Mouse (Mus musculus) left cerebral cortex, adult 11 months (tissue): Measurements from ENCODE around the gene Pakap.

ENCODE experiments used
- DNase-seq: peaks from one replicate; pipeline ENCODE4 v3.0.0; 2022; ENCODE audit warnings: low spot score

The Pakap gene

DNA sequence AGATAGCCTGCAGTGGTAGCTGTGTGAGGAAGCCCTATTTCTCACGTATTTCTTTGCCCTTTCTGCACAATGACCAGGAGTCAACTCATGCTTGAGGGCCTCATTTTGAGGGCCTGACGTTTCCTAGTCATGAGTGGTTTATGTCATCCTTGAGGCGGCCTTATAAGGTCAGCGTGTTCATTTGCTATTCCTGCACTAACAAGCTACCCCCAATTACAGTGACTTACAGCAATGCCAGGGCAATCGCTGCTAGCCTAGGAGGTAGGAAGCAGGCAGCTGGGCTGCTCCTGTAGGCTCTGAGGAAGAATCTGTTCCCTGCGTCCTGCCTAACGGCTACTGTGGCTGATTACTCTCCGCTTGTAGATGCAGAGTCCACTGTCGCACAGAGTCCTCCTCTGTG, 269.1 kb downstream of the Pakap start:
- no peak for DNase-seq

- no peak for DNase-seq
These were observed 271.4 kb downstream of the Pakap start for GRCm38 (mm10) chr4:57839343-57839742.

DNA sequence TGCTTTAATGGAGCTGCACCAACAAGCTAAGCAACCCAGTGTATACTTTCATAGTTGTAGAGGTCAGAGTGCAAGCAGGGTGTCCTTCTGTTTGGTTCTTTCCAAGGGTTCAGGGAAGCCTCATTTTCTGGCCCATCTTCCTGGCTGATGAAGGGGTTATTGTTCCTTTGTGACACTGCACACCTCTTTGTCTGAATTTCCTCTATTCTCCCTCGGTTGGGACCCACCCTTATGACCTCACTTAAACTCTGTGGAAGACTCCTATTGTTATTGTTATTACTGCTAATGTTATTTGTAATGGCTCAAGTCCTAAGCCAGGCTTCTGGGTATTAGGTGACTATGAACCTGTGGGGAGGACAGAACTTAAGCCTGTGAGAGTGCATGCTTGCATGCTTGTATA, 273.9 kb downstream of the Pakap start:
- no peak for DNase-seq

DNA sequence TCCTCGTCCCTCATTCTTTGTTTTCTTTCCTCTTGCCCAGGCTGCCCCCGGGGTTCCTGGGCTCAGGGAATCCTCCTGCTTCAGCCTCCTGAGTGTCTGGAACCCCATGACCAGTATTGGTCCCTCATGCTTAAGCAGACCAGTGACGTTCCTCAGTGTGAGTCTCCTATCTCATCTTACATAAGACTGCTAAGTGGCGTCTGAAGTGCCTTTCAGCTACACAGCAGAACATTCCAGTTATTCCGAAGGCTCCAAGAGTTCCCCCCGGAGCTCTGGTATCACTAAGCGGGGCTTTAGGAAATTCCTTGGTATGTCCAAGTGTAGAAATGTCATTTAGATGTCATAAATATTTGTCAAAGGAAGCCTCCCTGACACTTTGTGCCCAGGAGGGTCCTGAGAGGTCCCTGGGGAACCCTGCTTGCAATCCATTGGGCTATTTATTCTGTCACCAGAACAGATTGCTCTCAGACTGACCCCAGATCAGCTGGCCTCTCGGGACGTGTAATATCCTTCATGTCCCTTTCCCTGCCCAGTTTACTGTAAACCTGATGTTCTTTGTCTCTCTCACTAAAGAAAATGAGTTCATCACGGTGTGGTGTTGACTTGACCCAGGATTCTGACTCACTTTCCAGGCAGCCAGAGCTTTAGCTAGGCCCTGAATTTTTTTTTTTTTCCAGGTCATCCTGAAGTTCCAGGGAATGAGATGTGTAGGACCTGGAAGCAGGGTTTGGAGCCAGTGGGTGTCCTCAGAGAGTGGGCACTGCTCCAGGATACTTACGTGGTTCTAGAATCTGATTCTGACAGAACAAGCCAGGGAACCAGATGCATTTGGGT, 274.7 kb downstream of the Pakap start:
- no peak for DNase-seq

GRCm38 (mm10) chr4:57845031-57845431, 277.1 kb downstream of the Pakap start:
- no peak for DNase-seq

GRCm38 (mm10) chr4:57845541-57846210, 277.7 kb downstream of the Pakap start:
- DNase-seq, result no peak

- no peak for DNase-seq
These were observed 278.5 kb downstream of the Pakap start for GRCm38 (mm10) chr4:57846381-57846990.

GRCm38 (mm10) chr4:57846991-57847422, 279.0 kb downstream of the Pakap start:
- DNase-seq, result no peak

DNA sequence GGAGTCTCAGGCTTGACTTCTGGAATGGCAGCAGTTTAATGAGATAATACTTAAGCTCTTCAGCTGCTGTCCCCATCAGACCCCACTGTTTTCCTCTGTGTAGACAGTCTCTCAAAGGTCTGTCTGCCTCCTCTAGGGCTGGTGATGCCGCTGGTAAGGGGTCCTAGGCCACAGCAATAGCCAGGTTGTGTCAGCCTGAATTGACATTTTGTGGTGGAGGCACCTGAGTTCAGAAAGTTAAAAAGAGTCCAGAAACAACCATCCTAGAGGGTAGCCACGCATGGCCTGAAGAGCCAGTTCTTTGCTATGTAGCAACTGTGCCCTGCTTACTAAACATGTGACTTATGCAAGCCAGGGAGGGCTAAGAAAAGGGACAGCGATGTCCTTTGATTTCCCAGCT, 279.7 kb downstream of the Pakap start:
- no peak for DNase-seq

GRCm38 (mm10) chr4:57849465-57849864, 281.5 kb downstream of the Pakap start:
- no peak for DNase-seq

DNA sequence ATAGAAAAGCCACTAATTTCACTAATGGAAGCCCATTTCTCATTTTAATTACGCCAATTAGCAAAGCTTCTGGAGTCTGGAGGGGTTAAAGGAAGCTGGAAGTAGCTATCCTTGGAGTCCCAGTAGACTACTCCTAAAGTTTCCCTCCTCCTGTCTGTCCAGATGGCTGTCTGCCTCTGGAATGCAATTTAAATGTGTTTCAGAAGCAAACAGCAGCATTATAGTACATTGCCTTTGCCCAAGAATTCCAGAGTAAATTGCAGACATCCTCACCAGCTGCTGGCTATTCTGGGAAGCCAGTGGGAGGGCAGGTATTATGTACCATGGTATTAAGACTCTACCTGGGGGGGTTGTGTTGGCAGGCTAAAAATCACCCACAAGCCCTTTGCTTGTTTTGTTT, 283.8 kb downstream of the Pakap start:
- no peak for DNase-seq

- no peak for DNase-seq
These were observed 284.6 kb downstream of the Pakap start for GRCm38 (mm10) chr4:57852461-57853040.

DNA sequence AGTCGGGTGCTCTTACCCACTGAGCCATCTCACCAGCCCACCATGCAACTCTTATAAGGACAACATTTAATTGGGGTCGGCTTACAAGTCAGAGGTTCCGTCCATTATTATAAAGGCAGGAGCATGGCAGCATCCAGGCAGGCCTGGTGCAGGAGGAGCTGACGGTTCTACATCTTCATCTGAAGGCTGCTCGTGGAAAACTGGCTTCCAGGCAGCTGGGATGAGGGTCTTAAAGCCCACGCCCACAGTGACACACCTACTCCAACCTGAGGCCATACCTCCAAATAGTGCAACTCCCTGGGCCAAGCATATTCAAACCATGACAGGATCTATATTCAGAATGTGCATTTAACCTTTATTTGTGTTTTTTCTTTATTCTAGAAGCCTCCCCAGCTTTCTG, 286.2 kb downstream of the Pakap start:
- no peak for DNase-seq

DNA sequence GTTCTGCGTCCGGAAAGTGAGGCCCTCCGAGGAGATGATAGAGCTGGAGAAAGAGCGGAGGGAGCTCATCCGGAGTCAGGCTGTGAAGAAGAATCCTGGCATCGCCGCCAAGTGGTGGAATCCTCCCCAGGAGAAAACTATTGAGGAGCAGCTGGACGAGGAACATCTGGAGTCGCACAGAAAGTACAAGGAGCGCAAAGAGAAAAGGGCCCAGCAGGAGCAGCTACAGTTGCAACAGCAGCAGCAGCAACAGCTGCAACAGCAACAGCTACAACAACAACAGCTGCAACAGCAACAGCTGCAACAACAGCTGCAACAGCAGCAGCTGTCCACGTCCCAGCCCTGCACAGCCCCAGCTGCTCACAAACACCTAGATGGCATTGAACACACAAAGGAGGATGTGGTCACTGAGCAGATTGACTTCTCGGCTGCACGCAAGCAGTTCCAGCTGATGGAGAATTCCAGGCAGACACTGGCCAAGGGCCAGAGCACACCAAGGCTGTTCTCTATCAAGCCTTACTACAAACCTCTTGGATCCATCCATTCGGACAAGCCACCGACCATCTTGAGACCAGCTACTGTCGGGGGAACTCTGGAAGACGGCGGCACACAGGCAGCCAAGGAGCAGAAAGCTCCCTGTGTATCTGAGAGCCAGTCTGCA, 287.4 kb downstream of the Pakap start:
- no peak for DNase-seq

- DNase-seq, result no peak
These were observed 288.7 kb downstream of the Pakap start for GRCm38 (mm10) chr4:57856673-57857072.

- DNase-seq, result no peak
These were observed 292.2 kb downstream of the Pakap start for GRCm38 (mm10) chr4:57860204-57860611.

- DNase-seq, result no peak
These were observed 293.2 kb downstream of the Pakap start for GRCm38 (mm10) chr4:57861166-57861565.

DNA sequence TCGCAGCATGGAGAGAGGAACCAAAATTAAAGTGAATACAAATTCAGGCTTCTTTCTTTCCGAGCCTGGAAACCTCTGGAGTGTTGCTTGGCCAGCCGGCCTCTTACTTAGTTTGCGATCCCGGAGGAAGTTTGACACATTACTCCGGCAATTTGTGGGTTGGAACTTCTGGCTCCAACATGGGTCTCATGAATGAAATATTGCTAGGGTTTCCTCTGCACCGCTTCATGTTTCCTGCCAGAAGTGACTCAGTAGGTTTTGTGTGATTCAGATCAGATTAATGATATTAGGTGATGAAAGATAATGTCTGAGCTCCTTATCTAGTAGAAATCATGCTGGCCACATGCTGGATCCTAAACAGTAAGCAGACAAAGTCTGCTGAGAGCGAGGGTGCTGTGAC, 293.9 kb downstream of the Pakap start:
- no peak for DNase-seq

- DNase-seq, result no peak
These were observed 294.4 kb downstream of the Pakap start for GRCm38 (mm10) chr4:57862269-57862986.

DNA sequence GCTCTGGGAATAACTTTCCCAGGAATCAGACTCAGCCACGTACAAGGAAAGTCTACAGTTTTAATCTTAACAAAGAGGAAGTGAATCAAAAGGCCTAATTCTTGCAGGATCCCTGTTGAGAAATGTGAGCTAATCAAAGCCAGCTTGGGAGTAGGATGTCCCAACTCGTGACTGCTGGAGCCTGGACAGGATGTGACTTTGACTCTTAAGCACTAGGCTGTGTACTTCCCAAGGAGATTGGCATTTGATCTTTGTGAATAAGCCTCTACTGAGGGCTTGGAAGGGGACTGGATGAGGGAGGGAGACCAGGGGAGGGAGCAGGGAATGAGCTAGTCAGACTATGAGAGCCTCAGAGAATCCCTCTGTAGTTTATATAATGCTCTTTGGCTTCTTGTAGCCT, 298.1 kb downstream of the Pakap start:
- no peak for DNase-seq

GRCm38 (mm10) chr4:57866990-57867389, 299.0 kb downstream of the Pakap start:
- DNase-seq, result no peak

- no peak for DNase-seq
These were observed 299.5 kb downstream of the Pakap start for GRCm38 (mm10) chr4:57867454-57867853.
